Mouse (Mus musculus) C2C12 (cell line): ENCODE measurements at regions not wholly inside any gene's neighbourhood (a gene's known extent, or its start where the extent isn't known, plus 50 kb on each side); places are given as distances from the start of the nearest gene placed in this dataset.

Experiments
- CEBPB ChIP-seq: IDR thresholded peaks from one replicate; pipeline ENCODE4 v1.6.1; 2011; ENCODE audit warnings: low read depth, mild to moderate bottlenecking, control low read depth, moderate library complexity
- CTCF ChIP-seq: IDR thresholded peaks from one replicate; pipeline ENCODE4 v1.5.1; 2011; ENCODE audit not compliant: control insufficient read depth, insufficient read depth, insufficient read length
- FOSL1 ChIP-seq: IDR thresholded peaks from one replicate; pipeline ENCODE4 v1.8.0; 2011; ENCODE audit warnings: mild to moderate bottlenecking, low read length; ENCODE audit not compliant: poor library complexity, insufficient read depth, severe bottlenecking
- MAX ChIP-seq: IDR thresholded peaks from one replicate; pipeline ENCODE4 v1.6.1; 2011; ENCODE audit warnings: mild to moderate bottlenecking, control low read depth
- MYOD1 ChIP-seq: IDR thresholded peaks from one replicate; pipeline ENCODE4 v1.6.1; 2011; ENCODE audit warnings: low read depth; ENCODE audit not compliant: control insufficient read depth, insufficient read length
- MYOG ChIP-seq: IDR thresholded peaks from one replicate; pipeline ENCODE4 v1.6.1; 2011; ENCODE audit not compliant: control insufficient read depth, insufficient read length; ENCODE audit errors: extremely low read depth
- USF1 ChIP-seq: IDR thresholded peaks from one replicate; pipeline ENCODE4 v1.6.1; 2011; ENCODE audit warnings: low read depth, mild to moderate bottlenecking, control low read depth, moderate library complexity

DNA sequence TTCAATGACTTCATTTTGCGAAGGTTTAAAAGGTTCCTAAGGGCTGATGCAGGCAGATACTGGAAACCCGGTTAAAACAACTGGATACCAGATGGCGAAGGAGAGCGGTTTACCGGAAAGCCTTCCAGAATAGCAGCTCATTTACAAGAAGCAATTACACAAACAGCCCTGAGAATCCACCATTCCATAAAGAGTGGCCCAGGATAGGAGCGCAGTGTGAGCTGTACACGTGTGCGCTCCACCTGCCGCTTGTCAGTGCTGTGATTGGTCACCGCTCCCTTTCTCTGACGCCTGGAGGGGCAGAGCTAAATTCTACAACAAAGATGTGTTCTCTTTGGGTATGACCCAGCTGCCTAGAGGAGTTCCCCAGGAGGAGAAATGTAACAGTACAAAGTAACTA, 249.5 kb upstream of the Runx1 start:
- no peak for TF ChIP-seq CTCF
- no peak for TF ChIP-seq MYOG
- TF ChIP-seq USF1 = no peak
- TF ChIP-seq MAX = no peak
- TF ChIP-seq CEBPB = no peak
- TF ChIP-seq FOSL1 = no peak
- no peak for TF ChIP-seq MYOD1
